Mouse (Mus musculus) gastrocnemius, postnatal 14 days (tissue): Measurements from ENCODE around the gene 2410004B18Rik. TPM values are rescaled to one million over a fixed set of nuclear protein-coding genes. Genes with fewer than 3 reads are reported as not detected.
A peak's percentile ranks its signal among the peaks of the same experiment; 100 is the strongest.

Experiments
- DNase-seq: peaks from one replicate; pipeline ENCODE4 v3.0.0; 2021; ENCODE audit warnings: mixed read lengths
- intact Hi-C: fragments of 180-260 bp; cut with DNase I; formaldehyde crosslinking; loops from one replicate; pipeline ENCODE4 v1.15.1; 2025; ENCODE audit warnings: low total_unique reads
- total RNA-seq, 2 experiments: library from RNA; stranded (reverse); gene quantifications; 2 replicates each; pipeline ENCODE4 v1.2.3; 2021

Gene 2410004B18Rik
- total RNA-seq, 2 experiments from 2014 or later: 12.1 to 15.0 TPM

- DNase-seq: peak; percentile 44
- intact Hi-C loops: no loop called here
These were observed 13.0 kb upstream of the 2410004B18Rik start for GRCm38 (mm10) chr3:145924649-145925337.

GRCm38 (mm10) chr3:145925506-145925905, 12.3 kb upstream of the 2410004B18Rik start:
- DNase-seq: no peak
- intact Hi-C loops: no loop called here

- DNase-seq: no peak
- intact Hi-C loops: no loop called here
These were observed 8.1 kb upstream of the 2410004B18Rik start for GRCm38 (mm10) chr3:145929525-145930400.

- no peak for DNase-seq
- intact Hi-C loops: no loop called here
These were observed 4.0 kb upstream of the 2410004B18Rik start for GRCm38 (mm10) chr3:145933845-145934244.

GRCm38 (mm10) chr3:145938405-145939349, 863 bp downstream of the 2410004B18Rik start:
- intact Hi-C loops: no loop called here
- DNase-seq: peak; percentile 15

GRCm38 (mm10) chr3:145939402-145939801, 1.6 kb downstream of the 2410004B18Rik start:
- DNase-seq: no peak
- intact Hi-C loops: no loop called here

- DNase-seq: no peak
- intact Hi-C loops: no loop called here
These were observed 2.2 kb downstream of the 2410004B18Rik start for GRCm38 (mm10) chr3:145939971-145940370.

- intact Hi-C loops: no loop called here
- peak; percentile 56 for DNase-seq
These were observed 4.2 kb downstream of the 2410004B18Rik start for GRCm38 (mm10) chr3:145941971-145942370.

- intact Hi-C loops: no loop called here
- DNase-seq: no peak
These were observed 6.5 kb downstream of the 2410004B18Rik start for GRCm38 (mm10) chr3:145944348-145944747.

- no peak for DNase-seq
- intact Hi-C loops: loop anchor here (5.0 kb wide), 1 partner anchor 231 kb away; no protein-coding TSS in a partner anchor
These were observed 8.1 kb downstream of the 2410004B18Rik start for GRCm38 (mm10) chr3:145945904-145946303.

GRCm38 (mm10) chr3:145946654-145947053, 8.8 kb downstream of the 2410004B18Rik start:
- DNase-seq: no peak
- intact Hi-C loops: loop anchor here (5.0 kb wide), 1 partner anchor 231 kb away; no protein-coding TSS in a partner anchor

- intact Hi-C loops: loop anchor here (5.0 kb wide), 1 partner anchor 230 kb away; no protein-coding TSS in a partner anchor
These were observed 9.9 kb downstream of the 2410004B18Rik start for GRCm38 (mm10) chr3:145947539-145948204.

GRCm38 (mm10) chr3:145950034-145950814, 12.4 kb downstream of the 2410004B18Rik start:
- DNase-seq: peak; percentile 18
- intact Hi-C loops: loop anchor here (5.0 kb wide), 2 partner anchors 37 to 107 kb away; partner anchors contain the start of gene Syde2

More at GRCm38 (mm10) chr3:145947539-145948204, 9.9 kb downstream of the 2410004B18Rik start:
- DNase-seq: no peak

GRCm38 (mm10) chr3:145950815-145951130, 13.0 kb downstream of the 2410004B18Rik start:
- intact Hi-C loops: loop anchor here (5.0 kb wide), 2 partner anchors 37 to 107 kb away; partner anchors contain the start of gene Syde2
- DNase-seq: no peak

- DNase-seq: peak; percentile 34
- intact Hi-C loops: loop anchor here (5.0 kb wide), 2 partner anchors 36 to 106 kb away; partner anchors contain the start of gene Syde2
These were observed 13.7 kb downstream of the 2410004B18Rik start for GRCm38 (mm10) chr3:145951287-145952165.

GRCm38 (mm10) chr3:145952945-145953344, 15.1 kb downstream of the 2410004B18Rik start:
- intact Hi-C loops: loop anchor here (5.0 kb wide), 2 partner anchors 34 to 104 kb away; partner anchors contain the start of gene Syde2
- no peak for DNase-seq

- intact Hi-C loops: loop anchor here (5.0 kb wide), 2 partner anchors 34 to 104 kb away; partner anchors contain the start of gene Syde2
- DNase-seq: no peak
These were observed 15.6 kb downstream of the 2410004B18Rik start for GRCm38 (mm10) chr3:145953411-145953810.
